29 mouse cellular contexts compared by ENCODE assay signal in the genomic region with DNA sequence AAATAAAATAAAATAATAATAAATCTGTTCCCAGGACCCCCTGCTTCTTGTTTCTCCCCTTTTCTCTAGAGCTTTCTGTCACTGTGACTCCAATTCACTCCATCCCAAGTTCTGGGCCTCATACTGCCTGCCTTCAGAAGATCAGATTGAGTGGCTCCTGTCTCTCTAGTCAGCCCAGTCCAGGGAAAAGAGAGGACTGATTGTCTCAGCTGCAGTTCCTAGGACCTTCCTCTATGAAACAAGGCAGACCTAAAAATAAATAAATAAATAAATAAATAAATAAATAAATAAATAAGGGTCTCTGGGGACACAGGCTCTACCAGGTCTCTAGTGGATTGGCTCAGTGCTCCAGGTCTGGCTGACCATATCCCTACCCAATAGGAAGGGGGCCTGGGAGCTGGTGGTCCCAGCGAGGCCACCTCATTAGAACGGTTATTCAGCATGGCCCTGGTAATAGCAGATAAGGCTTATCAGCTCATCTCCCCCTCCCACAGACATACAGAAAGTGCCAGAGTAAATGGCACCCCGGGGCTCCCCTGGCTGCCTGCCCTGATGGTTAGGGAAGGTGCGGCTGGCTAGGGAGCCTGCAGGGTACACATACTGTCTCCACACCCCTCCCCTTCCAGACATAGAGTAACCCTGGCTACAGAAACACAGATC. TPM values are rescaled to one million over a fixed set of nuclear protein-coding genes. Genes with fewer than 3 reads are reported as not detected.
DNase-seq lines count a peak whose midpoint lies in the region; ATAC-seq and TF ChIP-seq lines count a peak whose summit lies in the region.
"Had no signal": no experiment of that assay in that cellular context is flagged by ENCODE, and none has a peak within 500 bp of the region (broad histone marks: within the 10 kb centered on the region; RNA-seq: fewer than 3 reads in every experiment).

No protein-coding gene starts in this region.

- ATAC-seq in hindbrain, embryonic 13.5 days (ENCODE audit: low FRiP score): no peak
- no peak for ATAC-seq in midbrain, embryonic 13.5 days
- no peak for ATAC-seq in midbrain, embryonic 15.5 days (replicated peaks)
- ATAC-seq in limb, embryonic 14.5 days (ENCODE audit: low FRiP score, low read depth): 0 out of 2 replicates have a peak, but pooled peaks have one; percentile 7
- ATAC-seq: forebrain, embryonic 13.5 days; lung, postnatal 0 days had no signal

- H3K27ac ChIP-seq in hindbrain, embryonic 13.5 days: peak overlapping the region; percentile 48
- H3K27ac ChIP-seq in hindbrain, embryonic 10.5 days: no peak overlapping the region
- H3K27ac ChIP-seq in midbrain, embryonic 13.5 days: peak overlapping the region; percentile 79; the same call in 1 of the 2 replicates
- no peak overlapping the region for H3K27ac ChIP-seq in midbrain, embryonic 15.5 days
- H3K27ac ChIP-seq in limb, embryonic 14.5 days (replicated peaks; ENCODE audit: low read depth, low read length): no peak overlapping the region
- H3K27ac ChIP-seq: forebrain, embryonic 13.5 days; heart, embryonic 15.5 days; kidney, postnatal 0 days; limb, embryonic 12.5 days; liver, embryonic 15.5 days; stomach, postnatal 0 days had no signal

- no peak overlapping the region for H3K4me2 ChIP-seq in hindbrain, embryonic 13.5 days
- H3K4me2 ChIP-seq in midbrain, embryonic 13.5 days (replicated peaks): no peak overlapping the region
- H3K4me2 ChIP-seq in midbrain, embryonic 15.5 days: no peak overlapping the region
- H3K4me2 ChIP-seq in limb, embryonic 14.5 days (replicated peaks; ENCODE audit: low read depth, low read length, severe bottlenecking): no peak overlapping the region
- H3K4me2 ChIP-seq: heart, embryonic 15.5 days had no signal

- H3K4me3 ChIP-seq in hindbrain, embryonic 13.5 days: no peak overlapping the region
- H3K4me3 ChIP-seq in hindbrain, embryonic 10.5 days: no peak overlapping the region
- H3K4me3 ChIP-seq in midbrain, embryonic 13.5 days (replicated peaks): no peak overlapping the region
- no peak overlapping the region for H3K4me3 ChIP-seq in midbrain, embryonic 15.5 days
- no peak overlapping the region for H3K4me3 ChIP-seq in limb, embryonic 14.5 days (replicated peaks; ENCODE audit: low read length)
- H3K4me3 ChIP-seq: limb, embryonic 12.5 days; liver, embryonic 15.5 days had no signal

- 10% methylated on average over 4 of the region's 4 CpGs for WGBS in hindbrain, embryonic 13.5 days
- 11% methylated on average over 4 of the region's 4 CpGs for WGBS in hindbrain, embryonic 10.5 days
- WGBS in midbrain, embryonic 13.5 days: 7% methylated on average over 4 of the region's 4 CpGs
- WGBS in midbrain, embryonic 15.5 days: 16% methylated on average over 4 of the region's 4 CpGs
- 9% methylated on average over 4 of the region's 4 CpGs for WGBS in limb, embryonic 14.5 days

- DNase-seq in adrenal gland, postnatal 10 days: peak; percentile 4
- no peak for DNase-seq in adrenal gland, postnatal 36 days
- DNase-seq in hindbrain, embryonic 10.5 days (ENCODE audit: low spot score): no peak
- no peak for DNase-seq in limb, embryonic 14.5 days (ENCODE audit: low spot score)
- DNase-seq in gastrocnemius, postnatal 10 days: no peak
- DNase-seq: cerebellum, adult 11-12 months; cerebellum, postnatal 14 days; heart, postnatal 4 days; kidney, adult 2 months had no signal

- no peaks in the 10 kb centered on the region for H3K36me3 ChIP-seq in hindbrain, embryonic 13.5 days
- no peaks in the 10 kb centered on the region for H3K36me3 ChIP-seq in hindbrain, embryonic 10.5 days
- no peaks in the 10 kb centered on the region for H3K36me3 ChIP-seq in midbrain, embryonic 13.5 days
- no peaks in the 10 kb centered on the region for H3K36me3 ChIP-seq in midbrain, embryonic 15.5 days (replicated peaks)
- no peaks in the 10 kb centered on the region for H3K36me3 ChIP-seq in limb, embryonic 14.5 days (ENCODE audit: control insufficient read depth, insufficient read depth, low read length)
- H3K36me3 ChIP-seq: heart, embryonic 15.5 days; limb, embryonic 12.5 days; liver, embryonic 15.5 days had no signal

- no peaks in the 10 kb centered on the region for H3K9me3 ChIP-seq in hindbrain, embryonic 13.5 days
- H3K9me3 ChIP-seq in hindbrain, embryonic 10.5 days: no peaks in the 10 kb centered on the region
- no peaks in the 10 kb centered on the region for H3K9me3 ChIP-seq in midbrain, embryonic 13.5 days
- H3K9me3 ChIP-seq in midbrain, embryonic 15.5 days: no peaks in the 10 kb centered on the region
- no peaks in the 10 kb centered on the region for H3K9me3 ChIP-seq in limb, embryonic 14.5 days (ENCODE audit: control insufficient read depth, low read length)
- H3K9me3 ChIP-seq: forebrain, embryonic 13.5 days; heart, embryonic 15.5 days; limb, embryonic 12.5 days; liver, embryonic 15.5 days had no signal

- no peak for TF ChIP-seq POLR2A in limb, embryonic 14.5 days (IDR thresholded peaks at IDR 0.05; ENCODE audit: borderline replicate concordance, extremely low read depth, insufficient read depth, insufficient read length)

- H3K27me3 ChIP-seq in hindbrain, embryonic 13.5 days: peaks cover 97% of the 10 kb centered on the region
- peaks cover 100% of the 10 kb centered on the region for H3K27me3 ChIP-seq in hindbrain, embryonic 10.5 days (ENCODE audit: insufficient read depth, poor library complexity, severe bottlenecking)
- peaks cover 100% of the 10 kb centered on the region for H3K27me3 ChIP-seq in midbrain, embryonic 13.5 days
- peaks cover 78% of the 10 kb centered on the region for H3K27me3 ChIP-seq in midbrain, embryonic 15.5 days (replicated peaks)
- peaks cover 85% of the 10 kb centered on the region for H3K27me3 ChIP-seq in limb, embryonic 14.5 days (ENCODE audit: control insufficient read depth, insufficient read depth, low read length)

- peaks cover 37% of the 10 kb centered on the region for H3K4me1 ChIP-seq in hindbrain, embryonic 13.5 days (replicated peaks)
- peaks cover 47% of the 10 kb centered on the region for H3K4me1 ChIP-seq in hindbrain, embryonic 10.5 days (replicated peaks)
- H3K4me1 ChIP-seq in midbrain, embryonic 13.5 days (replicated peaks): peaks cover 35% of the 10 kb centered on the region
- peaks cover 33% of the 10 kb centered on the region for H3K4me1 ChIP-seq in midbrain, embryonic 15.5 days
- H3K4me1 ChIP-seq in limb, embryonic 14.5 days (ENCODE audit: control insufficient read depth, insufficient read depth, low read length): peaks cover 4% of the 10 kb centered on the region

- no peak overlapping the region for H3K9ac ChIP-seq in hindbrain, embryonic 13.5 days
- H3K9ac ChIP-seq in midbrain, embryonic 13.5 days (replicated peaks): no peak overlapping the region
- no peak overlapping the region for H3K9ac ChIP-seq in midbrain, embryonic 15.5 days
- H3K9ac ChIP-seq in limb, embryonic 14.5 days (ENCODE audit: low read depth, low read length, severe bottlenecking): no peak overlapping the region
- H3K9ac ChIP-seq: forebrain, embryonic 13.5 days; heart, embryonic 15.5 days; liver, embryonic 15.5 days had no signal

RNA-seq across cellular contexts. Expression of a gene that starts 2.1 kb away (rescaled TPM):
- total RNA-seq in adrenal gland, postnatal 10 days (2021): 10 to 100 TPM; 26.3 to 33.2 TPM
- 10 to 100 TPM; 21.0 to 21.1 TPM for total RNA-seq in adrenal gland, postnatal 36 days (2021)
- polyA plus RNA-seq in hindbrain, embryonic 13.5 days (2015; fragmentation: Nextera tagmentation; extraction: Ambion mirVana): 20.6 and 27.0 TPM in 2 replicates
- 20.0 and 20.8 TPM in 2 replicates for polyA plus RNA-seq in hindbrain, embryonic 10.5 days (2016; fragmentation: Nextera tagmentation; extraction: Ambion mirVana)
- polyA plus RNA-seq in midbrain, embryonic 13.5 days (2015; fragmentation: Nextera tagmentation; extraction: Ambion mirVana): 25.7 and 38.1 TPM in 2 replicates
- polyA plus RNA-seq in midbrain, embryonic 15.5 days (2015; fragmentation: Nextera tagmentation; extraction: Ambion mirVana): 20.7 and 20.9 TPM in 2 replicates
- polyA plus RNA-seq in limb, embryonic 14.5 days (2012; rRNA removed): 15.7 and 18.4 TPM in 2 replicates
- polyA plus RNA-seq in limb, embryonic 14.5 days (2014; fragmentation: Nextera tagmentation; extraction: Ambion mirVana): 18.1 and 19.3 TPM in 2 replicates
- total RNA-seq in gastrocnemius, postnatal 10 days (2021): 1 to 10 TPM; 5.7 to 6.0 TPM

RNA-seq across cellular contexts. Expression of a gene that starts 30.5 kb away (rescaled TPM):
- total RNA-seq in adrenal gland, postnatal 10 days (2021): not detected
- not detected for total RNA-seq in adrenal gland, postnatal 36 days (2021)
- polyA plus RNA-seq in hindbrain, embryonic 13.5 days (2015; fragmentation: Nextera tagmentation; extraction: Ambion mirVana): not detected in 2 replicates
- polyA plus RNA-seq in hindbrain, embryonic 10.5 days (2016; fragmentation: Nextera tagmentation; extraction: Ambion mirVana): not detected in 2 replicates
- polyA plus RNA-seq in midbrain, embryonic 13.5 days (2015; fragmentation: Nextera tagmentation; extraction: Ambion mirVana): not detected in 2 replicates
- polyA plus RNA-seq in midbrain, embryonic 15.5 days (2015; fragmentation: Nextera tagmentation; extraction: Ambion mirVana): not detected in 2 replicates
- polyA plus RNA-seq in limb, embryonic 14.5 days (2012; rRNA removed): not detected in 2 replicates
- polyA plus RNA-seq in limb, embryonic 14.5 days (2014; fragmentation: Nextera tagmentation; extraction: Ambion mirVana): not detected in 2 replicates
- total RNA-seq in gastrocnemius, postnatal 10 days (2021): not detected
- total RNA-seq: adrenal gland, postnatal 4 days; gastrocnemius, adult 18-20 months; gastrocnemius, postnatal 4 days; heart, postnatal 4 days; layer of hippocampus, adult 18-20 months; layer of hippocampus, postnatal 25 days; left cerebral cortex, postnatal 10 days had no signal
- polyA plus RNA-seq: embryonic facial prominence, embryonic 14.5 days; forebrain, embryonic 13.5 days; heart, embryonic 15.5 days; intestine, embryonic 14.5 days; kidney, adult 2 months; kidney, postnatal 0 days; limb, embryonic 12.5 days; liver, embryonic 15.5 days; lung, postnatal 0 days; small intestine, adult 2 months; stomach, postnatal 0 days; thymus, postnatal 0 days had no signal

Comparison
In these comparisons a context has a peak if more than half of its experiments do, and no peak if none do; other contexts are left out.
1. H3K27ac ChIP-seq: peak in hindbrain, embryonic 13.5 days (single experiment) and midbrain, embryonic 13.5 days (single experiment); none in hindbrain, embryonic 10.5 days (single experiment), midbrain, embryonic 15.5 days (single experiment) and limb, embryonic 14.5 days (single experiment).